Mouse (Mus musculus) kidney, embryonic 15.5 days (tissue): ENCODE data around the gene Otub1. TPM values are rescaled to one million over a fixed set of nuclear protein-coding genes. Genes with fewer than 3 reads are reported as not detected.

Experiments
- ATAC-seq: fragments of 200-750 bp; cut with Nextera tagmentation; replicated peaks from 2 replicates; pipeline ENCODE4 v1.8.0; 2017; ENCODE audit warnings: moderate TSS enrichment; ENCODE audit not compliant: low FRiP score
- H3K27ac ChIP-seq: fragments of 300-500 bp; sonication (generic); 2 replicates; pipeline ENCODE4 v1.5.1; 2015; ENCODE audit warnings: mild to moderate bottlenecking, inconsistent platforms
- H3K27me3 ChIP-seq: fragments of 300-500 bp; sonication (generic); 2 replicates; pipeline ENCODE4 v1.6.1; 2015; ENCODE audit warnings: inconsistent platforms
- H3K36me3 ChIP-seq: fragments of 300-500 bp; sonication (generic); 2 replicates; pipeline ENCODE4 v1.6.1; 2015; ENCODE audit warnings: inconsistent platforms
- H3K4me1 ChIP-seq: fragments of 300-500 bp; sonication (generic); 2 replicates; pipeline ENCODE4 v1.6.1; 2015; ENCODE audit warnings: inconsistent platforms
- H3K4me2 ChIP-seq: fragments of 300-500 bp; sonication (generic); 2 replicates; pipeline ENCODE4 v1.6.1; 2015; ENCODE audit warnings: moderate library complexity, mild to moderate bottlenecking, inconsistent platforms
- H3K4me3 ChIP-seq: fragments of 300-500 bp; sonication (generic); replicated peaks from 2 replicates; pipeline ENCODE4 v1.5.1; 2015; ENCODE audit warnings: mild to moderate bottlenecking, inconsistent platforms
- H3K9ac ChIP-seq: fragments of 300-500 bp; sonication (generic); 2 replicates; pipeline ENCODE4 v1.6.1; 2015; ENCODE audit warnings: mild to moderate bottlenecking, inconsistent platforms
- H3K9me3 ChIP-seq: fragments of 300-500 bp; sonication (generic); replicated peaks from 2 replicates; pipeline ENCODE4 v1.6.1; 2016; ENCODE audit warnings: inconsistent platforms
- WGBS: fragments of 180-500 bp; shearing (Covaris S2); methylation state at CpG from one replicate; pipeline ENCODE4 v1.1.7; 2015; ENCODE audit warnings: mixed read lengths; 5-methylcytosine and 5-hydroxymethylcytosine counted together
- polyA plus RNA-seq: library from polyadenylated mRNA; unstranded; fragments of >200 nt; fragmentation: Nextera tagmentation; extraction: Ambion mirVana; gene quantifications from 2 replicates; pipeline ENCODE4 v1.2.1, GENCODE M21; 2015

Gene Otub1
- polyA plus RNA-seq, 1 experiment from 2014 or later, result 224 TPM

- no peak overlapping the region for H3K9ac ChIP-seq
- 0 out of 2 replicates have a peak, but pooled peaks cover 2% of the 10 kb centered on the region for H3K4me1 ChIP-seq
- H3K9me3 ChIP-seq, result no peaks in the 10 kb centered on the region
- no peak overlapping the region for H3K4me3 ChIP-seq
- ATAC-seq, result no peak
- 88% methylated on average over 3 of the region's 3 CpGs for WGBS
- no peaks in the 10 kb centered on the region for H3K27me3 ChIP-seq
- H3K4me2 ChIP-seq, result no peak overlapping the region
- no peak overlapping the region for H3K27ac ChIP-seq
- H3K36me3 ChIP-seq, result peaks cover 38% of the 10 kb centered on the region
These were observed 18.1 kb upstream of the Otub1 start for GRCm38 (mm10) chr19:7224253-7224652.

GRCm38 (mm10) chr19:7223488-7223887, 17.4 kb upstream of the Otub1 start:
- H3K27me3 ChIP-seq, result no peaks in the 10 kb centered on the region
- peaks cover 31% of the 10 kb centered on the region for H3K36me3 ChIP-seq
- no peaks in the 10 kb centered on the region for H3K9me3 ChIP-seq
- no peak overlapping the region for H3K4me2 ChIP-seq
- H3K27ac ChIP-seq, result no peak overlapping the region
- H3K4me1 ChIP-seq, result 0 out of 2 replicates have a peak, but pooled peaks cover 4% of the 10 kb centered on the region
- H3K4me3 ChIP-seq, result no peak overlapping the region
- no peak for ATAC-seq
- H3K9ac ChIP-seq, result no peak overlapping the region

- H3K27me3 ChIP-seq, result no peaks in the 10 kb centered on the region
- ATAC-seq, result no peak
- 89% methylated on average over 6 of the region's 6 CpGs for WGBS
- H3K36me3 ChIP-seq, result peaks cover 18% of the 10 kb centered on the region
- no peaks in the 10 kb centered on the region for H3K9me3 ChIP-seq
- no peak overlapping the region for H3K4me3 ChIP-seq
- peaks cover 11% of the 10 kb centered on the region for H3K4me1 ChIP-seq
- no peak overlapping the region for H3K4me2 ChIP-seq
- H3K9ac ChIP-seq, result no peak overlapping the region
- no peak overlapping the region for H3K27ac ChIP-seq
These were observed 16.1 kb upstream of the Otub1 start for GRCm38 (mm10) chr19:7222196-7222595.

- no peak overlapping the region for H3K27ac ChIP-seq
- H3K4me1 ChIP-seq, result peaks cover 39% of the 10 kb centered on the region
- H3K36me3 ChIP-seq, result peaks cover 19% of the 10 kb centered on the region
- H3K9ac ChIP-seq, result no peak overlapping the region
- no peak overlapping the region for H3K4me2 ChIP-seq
- no peak overlapping the region for H3K4me3 ChIP-seq
- no peak for ATAC-seq
- WGBS, result 94% methylated on average over 5 of the region's 5 CpGs
- H3K27me3 ChIP-seq, result no peaks in the 10 kb centered on the region
- H3K9me3 ChIP-seq, result no peaks in the 10 kb centered on the region
These were observed 12.6 kb upstream of the Otub1 start for GRCm38 (mm10) chr19:7218753-7219152.

GRCm38 (mm10) chr19:7217926-7218267, 11.8 kb upstream of the Otub1 start:
- Histone ChIP-seq H3K36me3 (peaks cover 27% of the 10 kb centered on the region), H3K27me3 (no peaks in the 10 kb centered on the region), H3K27ac (0 out of 2 replicates have a peak overlapping the region, but pooled peaks have one; percentile 0), H3K4me3 (peak overlapping the region; percentile 73), H3K4me1 (peaks cover 39% of the 10 kb centered on the region), H3K4me2 (peak overlapping the region; percentile 84), H3K9me3 (no peaks in the 10 kb centered on the region), H3K9ac (peak overlapping the region; percentile 39; the same call in 1 of the 2 replicates)
- ATAC-seq, result peak; percentile 10; the same call in 1 of the 2 replicates
- WGBS, result 9% methylated on average over 6 of the region's 6 CpGs

GRCm38 (mm10) chr19:7217162-7217925, 11.2 kb upstream of the Otub1 start, which contains the start of gene Cox8a:
Gene Cox8a (minus strand): TSS chr19:7217616.
- H3K9me3 ChIP-seq, result no peaks in the 10 kb centered on the region
- peak within 1 kb of the TSS; percentile 89 for H3K27ac ChIP-seq
- peak within 1 kb of the TSS; percentile 73 for H3K4me3 ChIP-seq
- peak within 1 kb of the TSS; percentile 84 for H3K4me2 ChIP-seq
- peaks cover 39% of the 10 kb centered on the region for H3K4me1 ChIP-seq
- H3K9ac ChIP-seq, result peak within 1 kb of the TSS; percentile 86
- WGBS, result under 1% methylated on average over 50 of the region's 50 CpGs
- H3K36me3 ChIP-seq, result peaks cover 30% of the 10 kb centered on the region
- no peaks in the 10 kb centered on the region for H3K27me3 ChIP-seq
- peak; percentile 98 for ATAC-seq

GRCm38 (mm10) chr19:7214484-7214883, 8.4 kb upstream of the Otub1 start:
- Histone ChIP-seq H3K36me3 (peaks cover 50% of the 10 kb centered on the region), H3K4me2 (no peak overlapping the region), H3K4me3 (no peak overlapping the region; the same call in 1 of the 2 replicates), H3K9ac (no peak overlapping the region), H3K27me3 (no peaks in the 10 kb centered on the region), H3K9me3 (no peaks in the 10 kb centered on the region), H3K4me1 (peaks cover 39% of the 10 kb centered on the region), H3K27ac (0 out of 2 replicates have a peak overlapping the region, but pooled peaks have one; percentile 27)
- WGBS, result 77% methylated on average over 5 of the region's 5 CpGs
- no peak for ATAC-seq

GRCm38 (mm10) chr19:7213010-7213409, 6.9 kb upstream of the Otub1 start:
- no peak for ATAC-seq
- no peak overlapping the region for H3K27ac ChIP-seq
- peaks cover 51% of the 10 kb centered on the region for H3K36me3 ChIP-seq
- no peak overlapping the region for H3K9ac ChIP-seq
- 98% methylated on average over 3 of the region's 3 CpGs for WGBS
- no peak overlapping the region for H3K4me3 ChIP-seq
- H3K9me3 ChIP-seq, result no peaks in the 10 kb centered on the region
- peaks cover 33% of the 10 kb centered on the region for H3K4me1 ChIP-seq
- no peak overlapping the region for H3K4me2 ChIP-seq
- H3K27me3 ChIP-seq, result no peaks in the 10 kb centered on the region

- Histone ChIP-seq H3K27me3 (no peaks in the 10 kb centered on the region), H3K27ac (no peak overlapping the region), H3K4me1 (peaks cover 31% of the 10 kb centered on the region), H3K9me3 (no peaks in the 10 kb centered on the region), H3K4me2 (no peak overlapping the region), H3K36me3 (peaks cover 51% of the 10 kb centered on the region), H3K9ac (no peak overlapping the region), H3K4me3 (no peak overlapping the region)
- ATAC-seq, result no peak
- 85% methylated on average over 1 of the region's 1 CpGs for WGBS
These were observed 6.1 kb upstream of the Otub1 start for GRCm38 (mm10) chr19:7212216-7212615.

GRCm38 (mm10) chr19:7209907-7210646, 4.0 kb upstream of the Otub1 start:
- 88% methylated on average over 7 of the region's 7 CpGs for WGBS
- no peak overlapping the region for H3K4me2 ChIP-seq
- H3K36me3 ChIP-seq, result peaks cover 45% of the 10 kb centered on the region
- no peak overlapping the region for H3K27ac ChIP-seq
- H3K4me1 ChIP-seq, result peaks cover 26% of the 10 kb centered on the region
- H3K9me3 ChIP-seq, result no peaks in the 10 kb centered on the region
- no peak overlapping the region for H3K9ac ChIP-seq
- no peaks in the 10 kb centered on the region for H3K27me3 ChIP-seq
- ATAC-seq, result no peak
- no peak overlapping the region for H3K4me3 ChIP-seq

GRCm38 (mm10) chr19:7205326-7205725, 790 bp downstream of the Otub1 start:
- Histone ChIP-seq H3K4me3 (peak overlapping the region; percentile 80), H3K36me3 (peaks cover 48% of the 10 kb centered on the region), H3K9ac (peak overlapping the region; percentile 88), H3K4me2 (peak overlapping the region; percentile 66), H3K27me3 (no peaks in the 10 kb centered on the region), H3K9me3 (no peaks in the 10 kb centered on the region), H3K4me1 (peaks cover 36% of the 10 kb centered on the region), H3K27ac (peak overlapping the region; percentile 99)
- WGBS, result 23% methylated on average over 7 of the region's 7 CpGs
- no peak for ATAC-seq

GRCm38 (mm10) chr19:7204898-7205297, 1.2 kb downstream of the Otub1 start:
- WGBS, result 55% methylated on average over 2 of the region's 2 CpGs
- no peaks in the 10 kb centered on the region for H3K9me3 ChIP-seq
- H3K36me3 ChIP-seq, result peaks cover 49% of the 10 kb centered on the region
- H3K4me3 ChIP-seq, result peak overlapping the region; percentile 80
- peak overlapping the region; percentile 99 for H3K27ac ChIP-seq
- no peak for ATAC-seq
- peaks cover 36% of the 10 kb centered on the region for H3K4me1 ChIP-seq
- peak overlapping the region; percentile 88 for H3K9ac ChIP-seq
- peak overlapping the region; percentile 66 for H3K4me2 ChIP-seq
- no peaks in the 10 kb centered on the region for H3K27me3 ChIP-seq
